Mouse (Mus musculus): ENCODE results near the gene Cd300lf.

The Cd300lf gene

GRCm38 (mm10) chr11:115071631-115072294, 62.0 kb downstream of the Cd300lf start:
- DNase-seq = no peak

- no peak for DNase-seq
Observed at GRCm38 (mm10) chr11:115071015-115071551, 62.7 kb downstream of the Cd300lf start.

DNA sequence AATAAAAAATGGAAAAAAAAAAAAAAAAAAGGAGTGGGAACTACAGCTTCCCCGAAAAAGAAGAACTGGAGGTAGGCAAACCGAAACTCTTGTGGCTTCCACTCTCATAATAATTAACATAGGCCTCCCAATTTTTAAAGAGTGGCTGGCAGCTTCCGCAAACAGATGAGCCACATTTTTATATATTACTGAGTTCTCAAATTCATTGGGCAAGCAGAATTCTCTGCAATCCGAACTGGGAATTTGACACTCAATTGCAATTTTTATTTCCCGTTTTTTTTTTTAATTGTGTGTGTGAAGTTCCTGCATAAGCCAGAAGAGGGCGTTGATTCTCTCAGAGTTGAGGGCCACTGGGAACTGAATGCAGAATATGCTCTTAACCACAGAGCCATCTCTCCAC, 67.0 kb downstream of the Cd300lf start:
- no peak for DNase-seq
